Mouse (Mus musculus) hindbrain, embryonic 16.5 days (tissue): ENCODE results near the gene Calml4. TPM values are rescaled to one million over a fixed set of nuclear protein-coding genes. Genes with fewer than 3 reads are reported as not detected.

Experiments used
- ATAC-seq: fragments of 200-750 bp; cut with Nextera tagmentation; 2 replicates; pipeline ENCODE4 v1.8.0; 2017; ENCODE audit warnings: moderate TSS enrichment, moderate library complexity
- H3K27ac ChIP-seq: fragments of 300-500 bp; sonication (generic); 2 replicates; pipeline ENCODE4 v1.5.1; 2014; ENCODE audit warnings: low read depth, mild to moderate bottlenecking, control low read depth, low read length, moderate library complexity
- H3K27me3 ChIP-seq: fragments of 300-500 bp; sonication (generic); replicated peaks from 2 replicates; pipeline ENCODE4 v1.6.1; 2014; ENCODE audit warnings: low read length; ENCODE audit not compliant: control insufficient read depth, insufficient read depth
- H3K36me3 ChIP-seq: fragments of 300-500 bp; sonication (generic); 2 replicates; pipeline ENCODE4 v1.6.1; 2014; ENCODE audit warnings: mild to moderate bottlenecking, low read length, moderate library complexity, mixed read lengths; ENCODE audit not compliant: control insufficient read depth, insufficient read depth
- H3K4me1 ChIP-seq: fragments of 300-500 bp; sonication (generic); 2 replicates; pipeline ENCODE4 v1.6.1; 2014; ENCODE audit warnings: low read depth, low read length; ENCODE audit not compliant: control insufficient read depth, insufficient read depth
- H3K4me2 ChIP-seq: fragments of 300-500 bp; sonication (generic); 2 replicates; pipeline ENCODE4 v1.6.1; 2014; ENCODE audit warnings: mild to moderate bottlenecking, low read length, control low read depth, moderate library complexity
- H3K4me3 ChIP-seq: fragments of 300-500 bp; sonication (generic); 2 replicates; pipeline ENCODE4 v1.5.1; 2014; ENCODE audit warnings: mild to moderate bottlenecking, low read length, control low read depth, moderate library complexity
- H3K9ac ChIP-seq: fragments of 300-500 bp; sonication (generic); 2 replicates; pipeline ENCODE4 v1.6.1; 2014; ENCODE audit warnings: low read depth, mild to moderate bottlenecking, control low read depth, low read length, moderate library complexity
- H3K9me3 ChIP-seq: fragments of 300-500 bp; sonication (generic); 2 replicates; pipeline ENCODE4 v1.6.1; 2014; ENCODE audit warnings: mild to moderate bottlenecking, low read length, moderate library complexity; ENCODE audit not compliant: control insufficient read depth
- WGBS: fragments of 180-500 bp; shearing (Covaris S2); extraction: QIAGEN DNeasy Blood & Tissue Kit; methylation state at CpG from one replicate; pipeline ENCODE4 v1.1.7; 2014; 5-methylcytosine and 5-hydroxymethylcytosine counted together
- polyA plus RNA-seq: library from polyadenylated mRNA; unstranded; fragments of >200 nt; fragmentation: Nextera tagmentation; extraction: Ambion mirVana; gene quantifications from 2 replicates; pipeline ENCODE4 v1.2.1, GENCODE M21; 2015

Calml4 gene
- polyA plus RNA-seq, 1 experiment from 2014 or later, result 22.8 TPM

DNA sequence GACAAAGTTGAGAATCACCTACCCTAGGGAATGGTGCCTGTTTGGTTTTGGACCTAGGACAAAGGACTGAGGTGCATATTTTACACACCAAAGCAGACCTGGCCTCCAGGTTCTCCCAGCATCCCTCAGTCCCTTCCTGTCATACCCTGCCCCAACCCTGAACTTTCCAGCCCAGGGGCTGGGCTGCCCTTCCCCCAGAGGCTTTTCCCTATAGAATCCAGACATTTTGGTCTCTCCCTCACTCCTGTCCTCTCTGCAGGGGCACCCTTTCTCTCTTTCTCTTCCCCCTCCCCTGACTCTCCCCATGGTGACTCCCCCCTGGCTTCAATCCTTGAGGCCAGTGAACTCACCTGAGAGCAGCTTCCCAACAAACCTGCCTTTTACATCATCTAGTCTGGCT is 12.8 kb downstream of the Calml4 start:
- Histone ChIP-seq H3K9ac (no peak overlapping the region), H3K27me3 (no peaks in the 10 kb centered on the region), H3K4me2 (no peak overlapping the region), H3K36me3 (no peaks in the 10 kb centered on the region), H3K4me1 (no peaks in the 10 kb centered on the region), H3K27ac (no peak overlapping the region), H3K9me3 (no peaks in the 10 kb centered on the region), H3K4me3 (no peak overlapping the region)
- no peak for ATAC-seq

DNA sequence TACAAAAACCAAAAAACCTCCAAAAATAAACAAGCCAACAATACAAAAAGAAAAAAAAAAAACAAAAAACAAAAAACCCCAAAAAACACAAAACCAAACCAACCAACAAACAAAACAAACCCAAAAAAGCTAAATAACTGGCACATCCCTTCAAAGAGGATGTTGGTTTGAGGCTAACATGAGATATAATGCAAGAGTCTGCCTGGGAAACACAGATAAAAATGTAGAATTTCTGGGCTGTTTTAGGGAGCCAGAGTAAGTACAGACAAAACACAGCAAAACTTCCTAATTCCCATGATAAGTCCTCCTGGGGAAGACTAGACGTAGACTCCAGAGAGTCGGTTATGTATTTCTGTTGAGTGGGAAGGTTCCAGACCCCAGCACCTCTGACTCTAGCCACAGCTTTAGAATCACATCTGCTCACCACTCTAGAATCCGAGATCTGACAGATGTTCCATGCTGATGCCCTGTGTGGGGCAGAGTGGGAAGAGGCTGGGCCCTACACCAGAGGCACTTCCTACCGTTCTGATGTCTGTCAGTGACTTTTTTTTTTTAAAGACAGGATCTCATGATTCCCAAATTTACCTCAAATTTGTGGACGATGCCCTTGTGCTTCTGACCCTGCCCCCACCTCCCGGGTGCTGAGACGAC is 19.2 kb downstream of the Calml4 start:
- Histone ChIP-seq H3K9me3 (no peaks in the 10 kb centered on the region), H3K9ac (no peak overlapping the region), H3K27me3 (no peaks in the 10 kb centered on the region), H3K27ac (no peak overlapping the region), H3K36me3 (peaks cover 7% of the 10 kb centered on the region; the same call in 1 of the 2 replicates), H3K4me3 (no peak overlapping the region), H3K4me2 (no peak overlapping the region), H3K4me1 (no peaks in the 10 kb centered on the region)
- WGBS, result 87% methylated on average over 7 of the region's 7 CpGs
- no peak for ATAC-seq

GRCm38 (mm10) chr9:62877825-62878224 is 19.9 kb downstream of the Calml4 start:
- no peaks in the 10 kb centered on the region for H3K27me3 ChIP-seq
- no peak overlapping the region for H3K9ac ChIP-seq
- no peak overlapping the region for H3K4me3 ChIP-seq
- H3K4me2 ChIP-seq, result no peak overlapping the region
- no peak for ATAC-seq
- no peaks in the 10 kb centered on the region for H3K4me1 ChIP-seq
- peaks cover 7% of the 10 kb centered on the region; the same call in 1 of the 2 replicates for H3K36me3 ChIP-seq
- H3K27ac ChIP-seq, result no peak overlapping the region
- H3K9me3 ChIP-seq, result no peaks in the 10 kb centered on the region
- WGBS, result 87% methylated on average over 2 of the region's 2 CpGs

GRCm38 (mm10) chr9:62881871-62882270 is 24.0 kb downstream of the Calml4 start:
- 78% methylated on average over 12 of the region's 12 CpGs for WGBS
- Histone ChIP-seq H3K4me3 (no peak overlapping the region), H3K4me1 (no peaks in the 10 kb centered on the region), H3K9me3 (no peaks in the 10 kb centered on the region), H3K4me2 (no peak overlapping the region), H3K27ac (no peak overlapping the region), H3K9ac (no peak overlapping the region), H3K36me3 (peaks cover 21% of the 10 kb centered on the region), H3K27me3 (no peaks in the 10 kb centered on the region)
- ATAC-seq, result no peak

- WGBS, result 77% methylated on average over 1 of the region's 1 CpGs
- Histone ChIP-seq H3K4me3 (no peak overlapping the region), H3K9me3 (no peaks in the 10 kb centered on the region), H3K36me3 (peaks cover 8% of the 10 kb centered on the region), H3K9ac (no peak overlapping the region), H3K27me3 (no peaks in the 10 kb centered on the region), H3K4me1 (no peaks in the 10 kb centered on the region), H3K4me2 (no peak overlapping the region), H3K27ac (no peak overlapping the region)
- no peak for ATAC-seq
Observed at GRCm38 (mm10) chr9:62894486-62894885, 36.6 kb downstream of the Calml4 start.

DNA sequence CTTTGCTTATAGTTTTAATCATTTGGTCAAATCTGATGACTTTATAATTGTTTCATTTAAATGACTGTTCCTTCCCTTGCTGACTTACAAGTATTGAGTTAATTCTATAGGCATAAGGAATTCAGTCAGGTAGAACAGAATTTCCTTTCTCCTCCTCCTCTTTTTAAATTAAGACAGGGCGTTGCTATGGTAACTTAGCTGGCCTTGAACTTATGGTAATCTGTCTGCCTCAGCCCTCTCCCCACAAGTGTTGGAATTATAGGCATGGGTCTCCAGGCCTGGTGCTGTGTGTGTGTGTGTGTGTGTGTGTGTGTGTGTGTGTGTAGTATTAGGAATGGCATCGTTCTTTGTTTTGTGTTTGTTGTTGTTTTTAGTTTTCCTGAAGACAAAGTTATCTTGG is 43.9 kb downstream of the Calml4 start:
- no peaks in the 10 kb centered on the region for H3K4me1 ChIP-seq
- ATAC-seq, result no peak
- H3K9ac ChIP-seq, result no peak overlapping the region
- no peaks in the 10 kb centered on the region for H3K27me3 ChIP-seq
- no peak overlapping the region for H3K4me2 ChIP-seq
- no peak overlapping the region for H3K4me3 ChIP-seq
- no peaks in the 10 kb centered on the region; the same call in 1 of the 2 replicates for H3K36me3 ChIP-seq
- no peak overlapping the region for H3K27ac ChIP-seq
- 81% methylated on average over 2 of the region's 2 CpGs for WGBS
- no peaks in the 10 kb centered on the region for H3K9me3 ChIP-seq

- Histone ChIP-seq H3K4me2 (no peak overlapping the region), H3K9ac (no peak overlapping the region), H3K9me3 (no peaks in the 10 kb centered on the region), H3K27me3 (no peaks in the 10 kb centered on the region), H3K36me3 (no peaks in the 10 kb centered on the region; the same call in 1 of the 2 replicates), H3K27ac (no peak overlapping the region), H3K4me3 (no peak overlapping the region), H3K4me1 (no peaks in the 10 kb centered on the region)
- ATAC-seq, result no peak
- WGBS, result 98% methylated on average over 2 of the region's 2 CpGs
Observed at GRCm38 (mm10) chr9:62903841-62904240, 46.0 kb downstream of the Calml4 start.

- WGBS, result 96% methylated on average over 8 of the region's 8 CpGs
Observed at GRCm38 (mm10) chr9:62905039-62905438, 47.2 kb downstream of the Calml4 start.

GRCm38 (mm10) chr9:62913390-62914069 is 55.6 kb downstream of the Calml4 start:
- peaks cover 3% of the 10 kb centered on the region for H3K9me3 ChIP-seq
- peaks cover 13% of the 10 kb centered on the region for H3K36me3 ChIP-seq
- no peaks in the 10 kb centered on the region for H3K4me1 ChIP-seq
- WGBS, result 85% methylated on average over 5 of the region's 5 CpGs
- H3K9ac ChIP-seq, result no peak overlapping the region
- no peaks in the 10 kb centered on the region for H3K27me3 ChIP-seq
- no peak for ATAC-seq
- H3K4me3 ChIP-seq, result no peak overlapping the region
- H3K27ac ChIP-seq, result no peak overlapping the region
- H3K4me2 ChIP-seq, result no peak overlapping the region

More at GRCm38 (mm10) chr9:62905039-62905438, 47.2 kb downstream of the Calml4 start:
- no peaks in the 10 kb centered on the region for H3K9me3 ChIP-seq
- no peaks in the 10 kb centered on the region for H3K27me3 ChIP-seq
- H3K4me1 ChIP-seq, result no peaks in the 10 kb centered on the region
- H3K9ac ChIP-seq, result no peak overlapping the region
- H3K36me3 ChIP-seq, result no peaks in the 10 kb centered on the region; the same call in 1 of the 2 replicates
- H3K27ac ChIP-seq, result no peak overlapping the region
- no peak for ATAC-seq
- H3K4me2 ChIP-seq, result no peak overlapping the region
- no peak overlapping the region for H3K4me3 ChIP-seq
